Mouse (Mus musculus): ENCODE data around the gene Olfr506.
"Not testable (repeated sequence)": the region's sequence is repeated elsewhere in the genome, so short reads cannot be mapped to it uniquely, and the experiment has no call there.

DNA sequence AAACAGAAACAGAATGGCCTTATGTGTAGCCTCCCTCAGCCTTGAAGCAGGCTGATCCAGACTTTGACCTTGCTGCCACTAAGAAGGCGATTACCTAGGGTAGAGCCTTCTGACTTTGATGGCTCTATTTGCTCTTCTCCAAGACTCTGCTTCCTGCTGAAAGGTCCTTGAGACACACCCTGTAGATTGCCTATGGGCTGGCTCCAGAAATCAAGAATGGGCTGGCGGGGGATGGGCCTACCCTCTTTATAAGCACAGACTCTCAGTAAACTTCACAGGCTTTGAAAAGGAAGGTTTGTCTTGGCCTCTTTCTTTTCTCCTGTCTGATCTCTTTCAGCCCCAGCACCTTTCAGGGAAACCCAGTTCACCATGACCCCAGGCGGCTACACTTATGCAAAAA, 6.2 kb downstream of the Olfr506 start:
- TF ChIP-seq ZNF384 (IDR thresholded peaks at IDR 0.05; ENCODE audit: low read depth, low read length); CTCF (IDR thresholded peaks at IDR 0.05 in 2 of 3, conservative IDR thresholded peaks at IDR 0.05 in 1 of 3; ENCODE audit: control insufficient read depth in 1 of 3, insufficient read depth in 1 of 3, low read depth in 2 of 3, low read length in 3 of 3, poor library complexity in 1 of 3, severe bottlenecking in 1 of 3); GATA1 (IDR thresholded peaks at IDR 0.05; ENCODE audit: low read depth, low read length); POLR2A (IDR thresholded peaks at IDR 0.05; ENCODE audit: control insufficient read depth in 1 of 2, insufficient read depth in 1 of 2, low read depth in 1 of 2, low read length in 2 of 2, poor library complexity in 1 of 2); MAFK (IDR thresholded peaks at IDR 0.05; ENCODE audit: borderline replicate concordance, low read depth, low read length); GABPA (IDR thresholded peaks at IDR 0.05; ENCODE audit: low read depth, low read length); HCFC1 (IDR thresholded peaks at IDR 0.05; ENCODE audit: low read depth, low read length): not testable (repeated sequence)

All from MEL (cell line).